Mouse (Mus musculus) cerebellum, postnatal 25 days (tissue): ENCODE measurements at regions not wholly inside any gene's neighbourhood (a gene's known extent, or its start where the extent isn't known, plus 50 kb on each side); places are given as distances from the start of the nearest gene placed in this dataset.
"Not testable (repeated sequence)": the region's sequence is repeated elsewhere in the genome, so short reads cannot be mapped to it uniquely, and the experiment has no call there.

Experiments
- DNase-seq, 2 experiments: peaks; one replicate each; pipeline ENCODE4 v3.0.0; 2021; ENCODE audit warnings: mixed read lengths in 2 of 2

GRCm38 (mm10) chr12:25579407-25579806 is 482.5 kb upstream of the Id2 start:
- DNase-seq, result peak; percentile 29 to 40

DNA sequence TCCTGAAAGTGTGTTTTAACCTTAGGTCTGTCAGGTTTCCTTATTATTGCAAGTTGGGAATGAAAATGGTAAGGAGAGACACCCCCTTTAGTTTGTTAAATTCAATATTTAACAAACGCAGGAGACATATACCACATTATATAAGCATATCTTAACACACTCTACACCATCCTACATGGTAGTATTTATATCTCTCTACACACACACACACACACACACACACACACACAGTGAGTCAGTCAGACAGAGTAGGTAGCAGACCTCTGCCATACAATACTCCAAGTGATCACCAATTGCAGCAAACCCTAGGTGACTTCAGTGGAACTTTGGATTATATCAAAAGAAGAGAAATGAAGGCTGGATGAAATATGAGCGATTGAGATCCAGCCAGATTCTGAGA is 468.2 kb upstream of the Id2 start:
- DNase-seq, result no peak

- no peak for DNase-seq
Observed at GRCm38 (mm10) chr12:25559601-25560000, 462.7 kb upstream of the Id2 start.

DNA sequence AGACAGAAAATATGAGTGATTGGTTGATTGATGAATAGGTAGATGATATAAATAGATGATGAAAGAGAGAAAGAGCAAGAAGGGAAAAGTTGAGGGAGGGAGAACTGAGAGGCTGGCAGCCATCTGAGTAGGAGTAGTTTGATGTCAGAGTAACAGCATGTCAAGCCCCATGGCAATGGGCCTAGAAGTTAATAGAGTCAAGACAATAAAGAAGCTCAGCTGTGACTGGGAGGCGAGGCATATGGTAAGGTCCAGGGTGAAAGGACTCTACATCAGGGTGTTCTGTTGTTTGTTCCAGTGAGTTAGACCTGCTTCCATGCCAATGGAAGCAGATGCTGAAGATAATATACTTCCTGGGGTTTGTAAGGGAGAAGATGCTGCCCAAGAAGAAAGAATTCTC is 456.7 kb upstream of the Id2 start:
- DNase-seq, result no peak

DNA sequence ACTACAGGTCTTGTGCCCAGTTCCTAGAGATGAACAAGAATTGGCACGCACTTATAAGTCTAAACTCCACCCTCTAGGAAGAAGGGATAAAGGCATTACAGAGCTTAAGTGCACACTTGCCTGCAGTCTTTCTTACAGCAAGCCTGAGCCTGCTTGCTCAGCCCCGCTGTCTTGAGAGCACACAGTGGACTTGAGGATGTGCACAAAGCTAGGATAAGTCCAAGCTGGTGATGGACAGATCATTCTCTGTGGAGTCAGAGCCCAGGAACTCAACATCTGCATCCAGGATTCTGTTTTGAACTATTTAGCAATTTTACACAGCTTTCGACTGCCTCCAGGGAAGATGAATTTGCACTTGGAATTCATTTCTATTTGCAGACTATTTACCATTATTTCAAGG is 452.8 kb upstream of the Id2 start:
- DNase-seq, result no peak

DNA sequence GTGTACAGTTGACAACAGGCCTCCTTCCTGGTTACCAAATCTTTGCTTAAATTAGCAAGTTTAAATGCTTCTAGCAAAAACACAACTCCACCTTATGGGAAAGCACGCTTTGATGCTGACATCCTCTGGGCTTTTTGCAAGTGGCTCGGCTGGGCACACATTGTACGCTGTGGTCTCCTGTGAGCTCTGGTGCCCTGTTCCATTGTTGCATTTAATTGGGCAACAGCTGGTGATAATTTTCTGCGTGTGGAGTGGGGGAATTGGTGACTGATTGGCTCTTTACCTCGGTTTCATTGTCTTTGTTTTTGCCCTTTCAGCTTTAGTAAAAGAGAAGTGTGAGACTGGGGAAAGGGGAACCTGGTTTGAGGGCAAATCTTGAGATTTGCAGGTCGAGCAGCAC is 447.3 kb upstream of the Id2 start:
- no peak for DNase-seq

- no peak for DNase-seq
Observed at GRCm38 (mm10) chr12:25534620-25534950, 437.6 kb upstream of the Id2 start.

- DNase-seq, result no peak
Observed at GRCm38 (mm10) chr12:25533709-25534619, 437.0 kb upstream of the Id2 start.

- no peak for DNase-seq
Observed at GRCm38 (mm10) chr12:25530483-25530882, 433.5 kb upstream of the Id2 start.

DNA sequence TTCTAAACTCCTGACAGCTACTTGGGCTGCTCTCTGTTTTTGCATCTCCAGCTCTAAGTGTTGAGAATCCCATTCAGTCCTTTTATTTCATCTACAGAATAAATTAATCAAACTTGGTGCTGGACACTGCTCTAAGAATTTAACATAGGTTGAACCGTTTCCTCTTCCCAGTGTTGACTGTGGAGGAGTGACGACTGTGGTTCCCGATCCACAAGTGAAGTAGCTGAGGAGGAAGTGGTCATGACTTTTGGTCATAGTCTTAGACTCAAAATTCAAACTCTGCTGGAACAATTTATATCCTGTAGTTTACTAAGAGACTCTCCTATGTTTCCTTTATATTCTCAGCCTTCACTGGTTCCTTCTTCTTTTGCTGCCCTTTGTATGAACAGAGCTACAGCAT is 432.6 kb upstream of the Id2 start:
- no peak for DNase-seq

DNA sequence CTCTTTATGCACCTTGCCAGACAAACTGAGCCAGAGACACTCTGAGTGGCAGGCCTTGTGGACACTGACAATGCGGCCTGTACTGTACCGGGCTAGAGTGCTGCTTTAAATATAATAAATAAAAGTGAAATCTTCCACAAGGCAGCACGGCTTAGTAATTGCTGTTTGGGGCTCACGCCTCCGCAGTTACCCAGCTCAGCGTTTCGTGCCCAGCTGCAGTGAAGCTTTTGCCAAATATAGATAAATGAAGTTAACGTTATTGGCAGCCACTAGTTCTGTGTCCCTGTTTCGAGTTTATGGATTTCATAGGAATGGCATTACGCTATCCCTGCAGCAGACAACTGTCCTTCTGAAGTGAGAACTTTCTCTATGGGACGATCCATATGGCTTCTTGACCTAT is 429.7 kb upstream of the Id2 start:
- DNase-seq, result no peak

GRCm38 (mm10) chr12:25516738-25517137 is 419.8 kb upstream of the Id2 start:
- DNase-seq, result no peak

- DNase-seq, result no peak
Observed at GRCm38 (mm10) chr12:25513679-25514078, 416.7 kb upstream of the Id2 start.

DNA sequence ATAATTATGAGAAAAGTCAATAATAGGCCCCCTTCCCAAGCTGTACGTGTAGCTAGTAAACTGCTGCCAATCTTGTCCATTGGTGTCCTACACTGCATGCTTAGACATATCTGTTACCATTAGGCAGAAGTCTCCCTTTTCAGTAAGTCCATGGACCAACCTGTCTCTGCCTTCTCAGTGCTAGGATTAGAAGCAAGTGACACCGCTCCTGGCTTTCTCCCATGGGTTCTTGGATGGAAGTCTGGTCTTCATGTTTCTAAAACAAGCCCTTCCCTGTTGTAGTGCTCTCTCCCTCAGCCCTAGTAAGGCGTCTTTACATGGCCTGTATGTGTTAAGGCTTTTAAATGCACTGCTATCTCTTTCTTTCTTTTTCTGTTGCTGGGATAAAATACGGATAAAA is 412.7 kb upstream of the Id2 start:
- DNase-seq, result no peak

DNA sequence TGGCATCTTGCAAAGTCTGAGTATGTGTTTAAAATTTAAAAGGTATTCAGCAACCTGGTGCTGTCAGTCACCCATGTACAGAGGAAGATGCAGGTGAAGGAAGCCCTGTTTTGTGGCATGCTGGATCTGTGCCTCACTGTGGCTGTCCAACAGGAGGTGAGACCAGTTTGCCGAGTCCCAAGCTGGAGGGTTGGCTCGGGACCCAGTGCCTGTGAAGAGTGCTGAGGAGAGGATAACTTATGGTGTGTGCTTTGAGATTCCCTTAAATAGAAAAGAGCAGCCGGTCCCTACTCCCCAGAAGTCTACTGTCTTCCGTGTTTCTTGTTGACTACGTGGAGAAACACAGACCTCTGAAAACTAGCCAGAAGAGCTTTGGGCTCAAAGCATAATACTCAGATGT is 396.3 kb upstream of the Id2 start:
- DNase-seq, result peak; percentile 68 to 84

DNA sequence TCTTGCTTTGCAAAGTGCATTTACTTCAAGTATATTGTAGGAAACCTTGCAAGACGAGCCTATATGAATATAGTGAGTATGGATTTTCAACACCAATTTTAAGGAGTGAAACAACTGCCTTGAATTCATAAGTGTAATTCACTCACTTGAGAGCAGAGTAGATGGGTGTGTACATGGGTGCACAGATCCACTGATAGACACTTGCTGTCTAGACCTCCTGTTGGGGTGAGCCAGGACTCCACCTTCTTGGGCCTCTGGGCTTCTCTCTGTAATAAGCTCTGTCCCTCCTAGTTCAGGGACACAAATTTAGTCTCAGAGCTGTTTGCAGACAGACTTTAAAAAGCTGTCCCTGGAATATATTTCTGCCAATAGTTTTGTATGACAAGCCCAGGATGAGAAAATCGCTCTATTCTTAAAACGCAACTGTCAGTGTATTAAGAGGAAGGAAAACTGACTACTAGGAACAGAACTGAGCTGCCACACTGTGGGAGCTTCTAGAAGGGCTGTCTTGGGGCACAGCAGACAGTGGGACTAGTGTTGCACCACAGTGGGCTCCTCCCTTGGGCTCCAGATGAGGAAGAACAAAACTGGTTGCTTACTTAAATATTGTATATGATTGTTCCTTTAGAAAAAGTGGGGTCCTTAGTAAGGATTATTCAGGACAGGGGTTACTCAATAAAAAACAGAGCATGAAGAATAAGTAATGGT is 395.7 kb upstream of the Id2 start:
- DNase-seq, result no peak

- DNase-seq, result no peak
Observed at GRCm38 (mm10) chr12:25475180-25475758, 378.3 kb upstream of the Id2 start.

GRCm38 (mm10) chr12:25469181-25469580 is 372.2 kb upstream of the Id2 start:
- peak; percentile 74 to 78 for DNase-seq

DNA sequence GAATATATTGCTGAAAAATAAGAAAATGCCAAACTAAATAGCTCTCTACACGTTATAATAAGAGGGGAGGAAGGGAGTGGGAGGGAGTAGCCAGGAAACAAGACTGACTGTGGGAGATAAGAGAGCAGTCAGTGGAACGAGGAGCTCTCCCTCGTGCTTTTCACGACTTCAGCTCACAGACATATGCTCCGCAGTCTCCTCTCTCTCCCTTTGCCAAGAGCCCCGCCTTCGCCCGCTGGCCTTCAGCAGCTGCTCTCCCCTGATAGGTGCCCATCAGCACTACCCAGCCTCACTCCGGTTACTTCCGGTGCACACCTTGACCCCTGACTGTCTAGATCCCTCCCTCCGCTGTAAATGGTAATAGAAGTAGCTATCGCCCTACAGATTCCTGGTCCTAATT is 370.8 kb upstream of the Id2 start:
- peak; percentile 39 to 57 for DNase-seq

- DNase-seq, result not testable (repeated sequence)
Observed at GRCm38 (mm10) chr12:25462690-25463089, 365.8 kb upstream of the Id2 start.

GRCm38 (mm10) chr12:25455281-25455989 is 358.5 kb upstream of the Id2 start:
- no peak for DNase-seq

- no peak for DNase-seq
Observed at GRCm38 (mm10) chr12:25453356-25453755, 356.4 kb upstream of the Id2 start.

GRCm38 (mm10) chr12:25451156-25451555 is 354.2 kb upstream of the Id2 start:
- no peak for DNase-seq
